Mouse (Mus musculus) liver, embryonic 12.5 days (tissue): ENCODE data around the gene Nudcd3. TPM values are rescaled to one million over a fixed set of nuclear protein-coding genes. Genes with fewer than 3 reads are reported as not detected.

Experiments
- ATAC-seq: fragments of 200-750 bp; cut with Nextera tagmentation; 2 replicates; pipeline ENCODE4 v1.8.0; 2017; ENCODE audit warnings: moderate number of reproducible peaks, mild to moderate bottlenecking, moderate library complexity
- H3K27ac ChIP-seq: fragments of 300-500 bp; sonication (generic); 2 replicates; pipeline ENCODE4 v1.5.1; 2016; ENCODE audit warnings: mild to moderate bottlenecking
- H3K27me3 ChIP-seq: fragments of 300-500 bp; sonication (generic); replicated peaks from 2 replicates; pipeline ENCODE4 v1.6.1; 2016; ENCODE audit warnings: mild to moderate bottlenecking, moderate library complexity
- H3K36me3 ChIP-seq: fragments of 300-500 bp; sonication (generic); 2 replicates; pipeline ENCODE4 v1.6.1; 2016; ENCODE audit warnings: mild to moderate bottlenecking, moderate library complexity
- H3K4me1 ChIP-seq: fragments of 300-500 bp; sonication (generic); 2 replicates; pipeline ENCODE4 v1.6.1; 2016
- H3K4me2 ChIP-seq: fragments of 300-500 bp; sonication (generic); 2 replicates; pipeline ENCODE4 v1.6.1; 2016; ENCODE audit warnings: mild to moderate bottlenecking, moderate library complexity
- H3K4me3 ChIP-seq: fragments of 300-500 bp; sonication (generic); 2 replicates; pipeline ENCODE4 v1.5.1; 2016; ENCODE audit warnings: mild to moderate bottlenecking, moderate library complexity
- H3K9ac ChIP-seq: fragments of 300-500 bp; sonication (generic); 2 replicates; pipeline ENCODE4 v1.6.1; 2016; ENCODE audit warnings: mild to moderate bottlenecking, moderate library complexity
- H3K9me3 ChIP-seq: fragments of 300-500 bp; sonication (generic); replicated peaks from 2 replicates; pipeline ENCODE4 v1.6.1; 2016; ENCODE audit warnings: mild to moderate bottlenecking, moderate library complexity
- WGBS: fragments of 180-500 bp; shearing (Covaris S2); methylation state at CpG from one replicate; pipeline ENCODE4 v1.1.7; 2016; ENCODE audit not compliant: insufficient replicate concordance; 5-methylcytosine and 5-hydroxymethylcytosine counted together
- polyA plus RNA-seq: library from polyadenylated mRNA; unstranded; fragments of >200 nt; fragmentation: Nextera tagmentation; extraction: Ambion mirVana; gene quantifications from 2 replicates; pipeline ENCODE4 v1.2.1, GENCODE M21; 2016

Gene Nudcd3
- polyA plus RNA-seq, 1 experiment from 2014 or later, result 21.7 TPM

DNA sequence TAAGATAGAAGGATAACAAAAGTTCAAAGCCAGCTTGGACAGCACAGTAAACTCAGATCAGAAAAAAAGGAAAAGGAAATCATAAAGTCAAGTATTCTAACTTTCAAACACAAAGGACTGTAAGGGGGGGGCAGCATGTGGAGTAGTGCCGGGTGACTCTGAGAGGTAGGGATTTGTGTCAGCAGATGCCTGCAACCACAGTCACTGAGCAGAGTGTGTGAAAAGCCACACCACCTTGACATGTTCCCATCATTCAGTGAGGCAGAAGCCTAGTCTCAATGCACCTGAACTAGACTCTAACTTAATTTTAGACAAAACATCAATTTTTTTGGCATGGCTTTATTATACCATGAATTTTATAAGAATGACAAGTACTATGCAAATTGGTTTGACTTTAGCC is 24.7 kb downstream of the Nudcd3 start:
- no peaks in the 10 kb centered on the region for H3K27me3 ChIP-seq
- H3K4me2 ChIP-seq, result no peak overlapping the region
- H3K9me3 ChIP-seq, result no peaks in the 10 kb centered on the region
- no peak for ATAC-seq
- no peaks in the 10 kb centered on the region for H3K36me3 ChIP-seq
- H3K27ac ChIP-seq, result no peak overlapping the region
- H3K9ac ChIP-seq, result no peak overlapping the region
- 56% methylated on average over 1 of the region's 1 CpGs for whole genome bisulfite sequencing
- no peak overlapping the region for H3K4me3 ChIP-seq
- peaks cover 45% of the 10 kb centered on the region for H3K4me1 ChIP-seq

DNA sequence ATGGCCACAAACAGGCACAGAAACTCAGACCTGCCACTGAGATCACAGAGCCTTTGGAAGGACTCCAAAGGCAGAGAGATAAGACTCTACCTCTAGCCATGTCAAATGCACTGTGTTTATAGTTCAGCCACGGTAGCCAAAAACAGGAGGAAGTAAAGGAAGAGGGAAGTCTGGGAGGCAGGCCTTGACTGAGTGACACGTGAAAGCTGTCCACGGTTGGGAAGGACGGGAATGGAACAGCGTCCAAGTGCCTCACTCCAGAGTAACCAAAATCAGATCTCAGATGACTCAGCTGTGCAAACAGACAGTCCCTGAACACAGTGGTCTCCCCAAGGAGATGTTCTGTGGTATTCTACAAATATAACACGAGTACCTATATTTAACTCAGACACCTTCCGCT is 25.5 kb downstream of the Nudcd3 start:
- Histone ChIP-seq H3K4me2 (no peak overlapping the region), H3K9ac (no peak overlapping the region), H3K9me3 (no peaks in the 10 kb centered on the region), H3K27ac (no peak overlapping the region), H3K36me3 (no peaks in the 10 kb centered on the region), H3K4me1 (peaks cover 39% of the 10 kb centered on the region), H3K4me3 (no peak overlapping the region), H3K27me3 (no peaks in the 10 kb centered on the region)
- WGBS, result 35% methylated on average over 7 of the region's 7 CpGs
- ATAC-seq, result no peak

DNA sequence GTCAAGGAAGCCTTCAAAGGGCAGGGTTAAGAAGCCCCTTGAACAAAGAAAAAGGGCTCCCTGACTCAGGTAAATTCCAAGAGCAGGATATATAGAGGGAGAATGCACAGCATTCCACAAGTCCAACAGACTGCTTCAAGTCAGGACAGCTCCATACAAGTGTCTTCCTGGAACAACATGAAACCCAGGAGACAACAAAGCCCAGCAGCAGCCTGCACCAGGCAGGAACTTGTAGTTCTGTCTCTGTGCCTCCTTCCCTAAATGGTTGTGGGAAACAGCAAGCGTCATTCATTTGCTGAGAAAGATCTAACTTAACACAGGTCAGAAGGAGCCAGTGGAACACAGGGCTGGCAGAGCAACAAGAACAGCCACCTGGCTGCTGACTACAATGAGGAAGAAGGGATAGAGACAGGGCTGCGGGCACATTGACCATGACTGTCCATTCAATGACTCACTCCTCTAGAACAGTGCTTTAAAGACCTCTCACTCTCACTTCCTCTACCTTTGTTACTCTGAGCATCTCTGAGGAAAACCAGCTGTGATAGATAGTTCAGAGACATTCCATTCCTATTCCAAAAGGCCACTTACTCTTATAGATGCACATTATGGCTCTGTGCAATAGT is 31.1 kb downstream of the Nudcd3 start:
- no peak for ATAC-seq
- H3K4me1 ChIP-seq, result peaks cover 21% of the 10 kb centered on the region; the same call in 1 of the 2 replicates
- no peaks in the 10 kb centered on the region for H3K9me3 ChIP-seq

DNA sequence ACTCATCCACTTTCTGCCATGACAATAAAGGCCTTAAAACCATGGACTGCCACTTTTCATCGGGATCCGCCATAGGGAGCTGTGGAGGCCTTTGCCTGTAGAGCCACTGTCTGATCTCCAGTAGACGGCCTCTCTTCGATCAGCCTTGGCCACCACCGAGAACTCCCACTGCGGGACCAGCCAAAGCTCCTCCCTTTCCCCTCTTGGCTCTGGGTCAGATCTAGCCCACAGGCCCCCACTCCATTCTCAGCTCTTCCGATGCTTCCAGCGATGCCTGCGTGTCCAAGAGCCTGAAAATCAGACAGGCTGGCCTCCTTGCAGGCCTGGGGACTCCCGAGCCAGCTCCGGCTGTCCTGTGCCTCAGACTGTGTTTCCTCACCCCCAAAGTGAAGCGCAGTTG is 33.9 kb downstream of the Nudcd3 start:
- Histone ChIP-seq H3K4me1 (peaks cover 35% of the 10 kb centered on the region), H3K36me3 (no peaks in the 10 kb centered on the region), H3K9ac (no peak overlapping the region), H3K27me3 (no peaks in the 10 kb centered on the region), H3K9me3 (no peaks in the 10 kb centered on the region), H3K27ac (no peak overlapping the region), H3K4me3 (no peak overlapping the region), H3K4me2 (no peak overlapping the region)
- ATAC-seq, result no peak
- WGBS, result 84% methylated on average over 12 of the region's 12 CpGs

More for the DNA sequence above, 31.1 kb downstream of the Nudcd3 start:
- H3K4me3 ChIP-seq, result no peak overlapping the region
- WGBS, result 26% methylated on average over 2 of the region's 2 CpGs
- no peak overlapping the region for H3K9ac ChIP-seq
- no peaks in the 10 kb centered on the region for H3K36me3 ChIP-seq
- no peak overlapping the region for H3K4me2 ChIP-seq
- H3K27me3 ChIP-seq, result no peaks in the 10 kb centered on the region
- no peak overlapping the region for H3K27ac ChIP-seq

DNA sequence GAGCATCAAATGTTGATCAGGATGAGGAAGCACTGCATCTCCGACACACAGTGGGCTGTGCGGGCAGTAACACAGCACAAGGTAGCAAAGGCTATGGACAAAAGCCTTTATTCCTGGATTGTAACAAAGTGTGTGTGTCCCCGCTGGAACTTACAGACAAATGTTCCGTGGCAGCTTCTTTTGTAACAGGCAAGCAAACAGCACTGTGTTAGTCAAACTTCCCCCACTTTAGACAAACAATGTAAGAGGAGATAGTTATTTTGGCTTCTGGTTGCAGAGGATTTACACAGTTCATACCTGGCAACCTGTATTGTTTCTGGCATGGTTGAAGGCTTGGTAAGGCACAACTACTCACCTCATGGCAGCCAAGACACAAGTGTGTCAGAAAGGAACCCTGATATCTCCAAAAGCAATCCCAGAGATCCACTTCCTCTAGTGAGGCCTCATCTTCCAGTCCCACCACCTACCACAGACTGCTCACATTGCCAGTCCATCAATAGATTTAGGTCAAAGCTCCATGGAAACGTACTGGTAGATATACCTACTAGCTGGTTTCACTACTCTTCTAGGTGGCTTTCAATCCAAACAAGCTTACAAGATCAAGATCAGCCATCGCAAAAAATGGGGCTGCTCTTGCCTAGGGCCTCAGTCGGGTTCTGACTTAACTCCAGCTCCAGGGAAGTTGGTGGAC is 34.7 kb downstream of the Nudcd3 start:
- 73% methylated on average over 7 of the region's 7 CpGs for WGBS

DNA sequence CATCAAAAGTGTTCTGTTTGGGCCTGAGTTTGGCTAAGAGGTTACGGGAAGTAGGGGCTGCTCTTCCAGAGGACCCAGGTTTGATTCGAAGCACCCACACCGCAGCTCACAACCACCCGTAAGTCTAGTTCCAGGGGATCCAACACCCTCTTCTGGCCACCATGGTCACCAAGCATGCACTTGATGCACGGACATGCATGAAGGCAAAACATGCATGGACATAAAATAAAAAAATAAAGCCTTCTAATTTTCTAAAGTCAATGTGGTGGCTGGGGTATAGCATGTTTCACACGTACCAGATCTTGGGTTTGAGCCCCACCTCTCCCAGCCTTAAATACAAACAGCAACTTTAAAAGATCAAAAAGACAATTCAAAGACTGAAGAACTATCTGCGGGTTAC is 35.4 kb downstream of the Nudcd3 start:
- 89% methylated on average over 7 of the region's 7 CpGs for WGBS
- Histone ChIP-seq H3K9me3 (no peaks in the 10 kb centered on the region), H3K27ac (no peak overlapping the region), H3K27me3 (no peaks in the 10 kb centered on the region), H3K9ac (no peak overlapping the region), H3K4me3 (no peak overlapping the region), H3K4me2 (no peak overlapping the region), H3K36me3 (no peaks in the 10 kb centered on the region), H3K4me1 (peaks cover 49% of the 10 kb centered on the region)
- ATAC-seq, result no peak

More for the DNA sequence above, 34.7 kb downstream of the Nudcd3 start:
- no peak for ATAC-seq
- Histone ChIP-seq H3K27me3 (no peaks in the 10 kb centered on the region), H3K9ac (no peak overlapping the region), H3K4me2 (no peak overlapping the region), H3K27ac (0 out of 2 replicates have a peak overlapping the region, but pooled peaks have one; percentile 8), H3K9me3 (no peaks in the 10 kb centered on the region), H3K4me1 (peaks cover 42% of the 10 kb centered on the region), H3K36me3 (no peaks in the 10 kb centered on the region), H3K4me3 (no peak overlapping the region)

DNA sequence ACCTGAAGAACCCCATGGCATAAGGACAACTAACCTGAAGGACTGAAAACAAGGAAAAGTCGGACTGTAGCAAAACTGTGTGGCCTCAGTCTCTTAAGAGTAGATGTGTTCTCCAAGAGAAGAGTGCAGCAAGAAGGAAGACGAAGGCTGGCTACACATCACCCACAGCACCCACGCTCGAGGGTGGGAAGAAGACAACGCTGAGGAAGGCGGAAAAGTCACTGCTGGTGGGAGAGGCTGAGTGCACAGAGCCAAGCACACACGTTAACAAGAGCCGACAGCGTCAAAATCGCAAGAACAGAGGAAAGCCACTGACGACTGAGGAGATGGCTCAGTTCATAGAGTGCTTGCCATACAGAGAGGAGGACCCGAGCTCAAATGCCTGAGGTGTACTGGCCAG is 36.5 kb downstream of the Nudcd3 start:
- Histone ChIP-seq H3K27ac (no peak overlapping the region), H3K4me2 (no peak overlapping the region), H3K9ac (no peak overlapping the region), H3K27me3 (no peaks in the 10 kb centered on the region), H3K36me3 (no peaks in the 10 kb centered on the region), H3K4me1 (peaks cover 49% of the 10 kb centered on the region), H3K4me3 (no peak overlapping the region), H3K9me3 (no peaks in the 10 kb centered on the region)
- 78% methylated on average over 12 of the region's 12 CpGs for WGBS
- ATAC-seq, result no peak

DNA sequence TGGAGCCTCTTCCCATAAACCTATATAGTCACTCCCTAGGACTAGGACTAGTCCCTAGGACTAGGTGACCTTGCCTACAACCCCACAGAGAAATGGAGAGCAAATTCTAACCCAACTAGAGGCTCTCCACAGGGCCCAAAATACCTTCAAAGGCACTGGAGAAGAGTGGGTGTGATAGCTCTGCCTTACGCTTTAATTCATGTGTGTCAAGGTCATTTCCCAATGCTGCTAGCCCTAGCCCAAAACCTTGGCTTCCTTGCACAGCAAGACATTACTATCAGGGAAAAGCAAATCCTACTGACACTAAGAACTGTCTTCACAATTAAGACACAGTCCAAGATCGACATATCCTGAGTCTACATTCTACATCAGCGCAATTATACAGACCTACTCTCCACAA is 37.2 kb downstream of the Nudcd3 start:
- Histone ChIP-seq H3K9ac (no peak overlapping the region), H3K4me2 (no peak overlapping the region), H3K4me1 (peaks cover 49% of the 10 kb centered on the region), H3K9me3 (no peaks in the 10 kb centered on the region), H3K4me3 (no peak overlapping the region), H3K36me3 (no peaks in the 10 kb centered on the region), H3K27me3 (no peaks in the 10 kb centered on the region), H3K27ac (no peak overlapping the region)
- WGBS, result 83% methylated on average over 3 of the region's 3 CpGs
- ATAC-seq, result no peak

DNA sequence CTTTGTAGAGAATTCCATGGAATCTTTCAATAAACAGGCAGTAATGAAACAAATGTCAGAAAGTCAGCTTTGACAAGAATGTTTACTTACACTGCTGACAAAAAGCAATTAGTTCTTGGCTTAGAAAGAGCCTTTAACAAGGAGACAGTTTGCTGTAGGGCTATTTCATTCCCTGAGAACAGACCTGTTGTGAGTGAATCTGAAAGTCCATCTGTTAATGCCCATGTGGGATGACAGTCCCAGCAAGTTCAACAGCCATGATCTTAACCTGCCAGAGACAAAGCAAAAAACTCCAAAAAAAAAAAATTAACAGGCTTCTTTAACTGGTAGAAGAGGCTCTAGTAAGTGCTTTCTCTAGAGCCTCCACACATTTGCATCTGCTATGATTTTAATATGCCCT is 38.7 kb downstream of the Nudcd3 start:
- Histone ChIP-seq H3K27me3 (no peaks in the 10 kb centered on the region), H3K4me1 (peaks cover 47% of the 10 kb centered on the region), H3K36me3 (no peaks in the 10 kb centered on the region), H3K4me3 (no peak overlapping the region), H3K9me3 (no peaks in the 10 kb centered on the region), H3K9ac (no peak overlapping the region), H3K4me2 (no peak overlapping the region), H3K27ac (no peak overlapping the region)
- no peak for ATAC-seq

DNA sequence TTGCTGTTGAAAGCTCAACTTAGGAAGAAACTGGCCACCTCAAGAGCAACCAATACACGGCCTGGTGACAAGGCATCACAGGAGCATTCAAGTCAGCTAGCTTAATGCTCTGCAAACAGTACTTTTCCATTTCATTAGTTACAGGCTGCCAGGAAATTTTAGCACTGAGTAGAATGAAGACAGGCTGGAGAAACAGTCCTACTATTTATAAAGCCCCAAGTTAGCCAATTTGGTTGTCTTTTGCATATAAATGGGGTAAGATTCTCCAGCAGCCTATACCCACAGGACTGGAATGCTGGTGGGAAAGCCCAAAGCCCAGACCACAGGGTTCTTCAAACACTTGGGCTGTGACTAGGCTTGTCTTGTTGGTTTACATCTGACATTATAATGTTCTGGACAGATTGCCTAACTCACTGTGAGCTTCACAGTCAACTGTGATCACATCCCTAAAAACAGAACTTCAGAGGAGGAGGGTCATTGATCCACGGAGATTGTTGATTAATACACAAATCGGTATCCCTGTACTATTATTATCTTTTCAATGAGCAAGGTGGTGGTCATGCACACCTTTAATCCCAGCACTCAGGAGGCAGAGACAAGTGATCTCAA is 39.4 kb downstream of the Nudcd3 start:
- no peak for ATAC-seq
- H3K4me1 ChIP-seq, result peaks cover 44% of the 10 kb centered on the region
- H3K27ac ChIP-seq, result no peak overlapping the region
- no peaks in the 10 kb centered on the region for H3K9me3 ChIP-seq
- H3K27me3 ChIP-seq, result no peaks in the 10 kb centered on the region
- H3K36me3 ChIP-seq, result no peaks in the 10 kb centered on the region
- H3K4me3 ChIP-seq, result no peak overlapping the region
- H3K9ac ChIP-seq, result no peak overlapping the region
- 75% methylated on average over 3 of the region's 3 CpGs for WGBS
- no peak overlapping the region for H3K4me2 ChIP-seq

DNA sequence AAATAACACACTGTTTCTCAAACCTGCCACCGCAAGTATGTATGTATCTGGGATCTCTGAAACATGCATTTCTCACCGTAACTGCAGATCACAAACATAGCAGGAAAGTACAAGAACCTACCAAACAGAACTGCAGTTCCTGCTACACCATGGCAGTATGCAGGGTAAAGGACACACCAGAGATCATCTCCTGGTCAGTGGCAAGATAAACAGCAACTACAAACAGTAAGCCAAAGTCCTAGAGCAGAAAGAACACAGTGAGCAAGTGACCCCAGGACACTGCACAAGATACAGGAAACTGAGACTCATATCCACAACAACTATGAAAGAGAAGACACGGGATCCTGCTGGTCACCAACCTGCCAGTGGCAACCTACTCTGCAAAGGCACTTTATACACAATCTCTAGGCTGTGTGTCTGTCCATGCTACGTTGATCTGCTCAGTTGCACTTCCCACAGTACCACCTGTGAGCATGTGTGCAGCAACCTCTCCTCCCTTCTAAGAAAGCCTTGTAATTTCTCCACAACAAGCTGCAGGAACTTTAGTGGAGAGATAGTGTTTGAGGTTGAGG is 40.4 kb downstream of the Nudcd3 start:
- no peaks in the 10 kb centered on the region for H3K27me3 ChIP-seq
- ATAC-seq, result no peak; the same call in 1 of the 2 replicates
- no peaks in the 10 kb centered on the region for H3K9me3 ChIP-seq
- H3K4me1 ChIP-seq, result peaks cover 51% of the 10 kb centered on the region
- no peak overlapping the region for H3K4me2 ChIP-seq
- H3K4me3 ChIP-seq, result no peak overlapping the region
- no peak overlapping the region for H3K27ac ChIP-seq
- H3K9ac ChIP-seq, result no peak overlapping the region
- no peaks in the 10 kb centered on the region for H3K36me3 ChIP-seq
- WGBS, result 65% methylated on average over 4 of the region's 4 CpGs

DNA sequence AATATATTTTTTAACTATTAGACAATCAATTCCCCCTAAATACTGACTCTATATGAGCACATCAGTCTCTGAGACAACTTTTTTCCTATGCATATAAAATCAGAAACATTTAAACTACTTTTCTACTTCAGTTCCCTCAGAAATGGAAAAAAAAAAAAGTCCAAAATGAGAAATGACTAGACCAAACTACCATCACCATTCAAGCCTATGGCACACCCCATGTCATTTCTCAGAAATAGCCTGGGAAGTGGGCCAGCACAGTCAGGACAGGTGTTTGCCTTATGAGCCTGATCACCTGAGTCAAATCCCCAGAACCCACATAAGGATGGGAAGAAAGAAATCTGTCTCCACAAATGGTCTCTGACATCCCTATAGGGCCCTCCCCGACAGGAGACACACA is 41.7 kb downstream of the Nudcd3 start:
- Histone ChIP-seq H3K4me1 (peaks cover 52% of the 10 kb centered on the region), H3K9ac (no peak overlapping the region), H3K4me2 (no peak overlapping the region), H3K27ac (no peak overlapping the region), H3K4me3 (no peak overlapping the region), H3K9me3 (no peaks in the 10 kb centered on the region), H3K27me3 (no peaks in the 10 kb centered on the region), H3K36me3 (no peaks in the 10 kb centered on the region)
- ATAC-seq, result no peak
- 72% methylated on average over 1 of the region's 1 CpGs for WGBS
